Mouse (Mus musculus) heart, adult 2 months (tissue): ENCODE results near the gene Serpinf1.

Experiments
- CTCF ChIP-seq: fragments of 200-600 bp; IDR thresholded peaks from 2 replicates; pipeline ENCODE4 v1.8.1; 2022; ENCODE audit warnings: antibody characterized with exemption, mild to moderate bottlenecking, moderate library complexity
- POLR2A ChIP-seq: fragments of 200-500 bp; IDR thresholded peaks from 2 replicates; pipeline ENCODE4 v1.6.1; 2011; ENCODE audit warnings: mild to moderate bottlenecking, low read depth, low read length, control low read depth; ENCODE audit not compliant: insufficient read depth

DNA sequence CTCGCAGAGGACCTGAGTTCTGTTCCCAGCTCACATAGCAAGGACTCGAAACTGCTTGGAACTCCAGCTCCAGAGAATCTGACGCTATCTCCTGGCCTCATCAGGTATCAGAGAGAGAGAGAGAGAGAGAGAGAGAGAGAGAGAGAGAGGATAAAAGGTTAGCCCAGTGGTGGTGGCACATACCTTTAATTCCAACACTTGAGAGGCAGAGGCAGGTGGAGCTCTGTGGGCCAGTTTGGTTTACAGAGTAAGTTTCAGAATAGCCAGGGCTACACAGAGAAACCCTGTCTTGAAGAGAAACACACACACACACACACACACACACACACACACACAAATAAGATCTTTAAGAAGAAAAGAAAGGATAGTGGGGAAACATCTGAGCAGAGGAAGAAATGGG, 590 bp upstream of the Serpinf1 start:
- TF ChIP-seq CTCF: no peak
- TF ChIP-seq POLR2A: no peak
